In the genomic region with DNA sequence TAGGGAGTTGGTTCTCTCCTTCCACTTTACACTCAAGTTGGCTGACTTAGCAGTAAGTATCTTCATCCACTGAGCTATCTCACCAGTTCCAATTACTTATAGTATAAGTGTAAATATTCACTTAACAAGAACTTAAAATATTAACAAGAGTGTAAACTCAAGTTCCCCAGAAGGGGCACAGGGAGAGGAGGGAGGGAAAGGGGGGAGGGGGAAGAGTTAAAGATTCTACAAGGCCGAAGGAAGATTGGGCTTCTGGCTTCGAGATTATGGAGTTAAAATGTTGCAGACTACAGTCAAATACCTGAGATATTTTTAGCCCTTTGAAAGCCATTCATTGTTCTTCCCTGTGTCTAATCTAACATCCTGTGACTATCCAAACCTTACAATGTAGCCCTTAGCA, we compare ENCODE assay signal across 25 mouse cellular contexts.
"Had no signal": no experiment of that assay in that cellular context is flagged by ENCODE, and none has a peak within 500 bp of the region (broad histone marks: within the 10 kb centered on the region; RNA-seq: fewer than 3 reads in every experiment).

No protein-coding gene starts in this region.

- ATAC-seq: inflammation-experienced regulatory T-cells, adult 6 months; intestine, embryonic 15.5 days; intestine, postnatal 0 days had no signal

- H3K4me2 ChIP-seq: heart, embryonic 12.5 days; hindbrain, embryonic 12.5 days; hindbrain, embryonic 14.5 days; intestine, embryonic 15.5 days; kidney, embryonic 15.5 days; limb, embryonic 12.5 days; liver, embryonic 11.5 days had no signal

- H3K27ac ChIP-seq: gastrocnemius, adult 2 months; heart, embryonic 10.5 days; hindbrain, embryonic 10.5 days; hindbrain, embryonic 12.5 days; hindbrain, embryonic 14.5 days; intestine, embryonic 15.5 days; kidney, embryonic 15.5 days; kidney, postnatal 0 days; layer of hippocampus, adult 2 months; left cerebral cortex, adult 2 months; limb, embryonic 12.5 days had no signal

- H3K9ac ChIP-seq: heart, embryonic 12.5 days; hindbrain, embryonic 12.5 days; hindbrain, embryonic 14.5 days; intestine, embryonic 15.5 days; kidney, embryonic 15.5 days; limb, embryonic 12.5 days had no signal

- H3K4me1 ChIP-seq: limb, embryonic 12.5 days had no signal

- H3K36me3 ChIP-seq: intestine, embryonic 15.5 days had no signal

- H3K4me3 ChIP-seq: gastrocnemius, adult 2 months; heart, embryonic 10.5 days; heart, embryonic 12.5 days; hindbrain, embryonic 10.5 days; hindbrain, embryonic 12.5 days; intestine, embryonic 15.5 days; kidney, embryonic 15.5 days; layer of hippocampus, adult 2 months; left cerebral cortex, adult 2 months; limb, embryonic 10.5 days; limb, embryonic 12.5 days had no signal

- H3K27me3 ChIP-seq: heart, embryonic 12.5 days; hindbrain, embryonic 12.5 days; intestine, embryonic 15.5 days; kidney, embryonic 15.5 days; limb, embryonic 12.5 days had no signal

- DNase-seq: gastrocnemius, adult 2 months; gastrocnemius, postnatal 10 days; gastrocnemius, postnatal 25 days; heart, adult 18-20 months; heart, postnatal 4 days; kidney, adult 18-20 months; kidney, adult 8-10 months; kidney, postnatal 14 days; kidney, postnatal 4 days; liver had no signal

- H3K9me3 ChIP-seq: heart, embryonic 10.5 days; hindbrain, embryonic 12.5 days; intestine, embryonic 15.5 days; kidney, embryonic 15.5 days; limb, embryonic 10.5 days had no signal
